Mouse (Mus musculus): ENCODE data around the gene Filip1. TPM values are rescaled to one million over a fixed set of nuclear protein-coding genes. Genes with fewer than 3 reads are reported as not detected.
"Not testable (repeated sequence)": the region's sequence is repeated elsewhere in the genome, so short reads cannot be mapped to it uniquely, and the experiment has no call there.

The Filip1 gene
- polyA plus RNA-seq (2012; ENCODE audit: insufficient read depth, low replicate concordance) = not detected in 2 replicates

DNA sequence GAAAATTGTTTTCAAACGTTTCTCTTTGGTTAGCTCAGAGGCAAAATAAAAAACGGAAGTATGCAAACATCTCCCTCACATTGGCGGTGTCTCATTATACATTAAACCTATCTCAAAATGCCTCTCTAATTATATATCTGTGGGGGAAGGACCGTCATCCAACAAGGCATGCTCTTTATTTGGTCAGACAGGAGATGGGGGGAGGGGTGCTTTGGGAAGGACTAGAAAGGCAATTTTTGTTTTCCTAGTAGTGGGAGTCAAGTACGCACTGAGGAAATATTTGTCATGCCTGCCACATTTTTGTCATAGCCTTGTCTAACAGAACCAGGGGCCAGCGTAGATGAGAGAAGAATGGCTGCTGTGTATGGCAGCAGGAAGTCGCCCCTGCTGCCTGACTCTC is at the start of gene Filip1:
Gene Filip1, minus strand, starts transcription at position 101 of the 400 bp plus-strand sequence.
- no peaks in the 10 kb centered on the region for H3K36me3 ChIP-seq (replicated peaks; ENCODE audit: low read length)
- peaks cover 5% of the 10 kb centered on the region; the same call in 1 of the 2 replicates for H3K4me1 ChIP-seq
- H3K4me3 ChIP-seq (replicated peaks) = no peak within 1 kb of the TSS
- H3K27me3 ChIP-seq (replicated peaks) = no peaks in the 10 kb centered on the region
- peaks cover 7% of the 10 kb centered on the region for H3K9me3 ChIP-seq
- no peak for TF ChIP-seq GATA1 (IDR thresholded peaks at IDR 0.05; ENCODE audit: borderline replicate concordance, low read length)
- TF ChIP-seq FLI1 (IDR thresholded peaks at IDR 0.05; ENCODE audit: low read length) = no peak

DNA sequence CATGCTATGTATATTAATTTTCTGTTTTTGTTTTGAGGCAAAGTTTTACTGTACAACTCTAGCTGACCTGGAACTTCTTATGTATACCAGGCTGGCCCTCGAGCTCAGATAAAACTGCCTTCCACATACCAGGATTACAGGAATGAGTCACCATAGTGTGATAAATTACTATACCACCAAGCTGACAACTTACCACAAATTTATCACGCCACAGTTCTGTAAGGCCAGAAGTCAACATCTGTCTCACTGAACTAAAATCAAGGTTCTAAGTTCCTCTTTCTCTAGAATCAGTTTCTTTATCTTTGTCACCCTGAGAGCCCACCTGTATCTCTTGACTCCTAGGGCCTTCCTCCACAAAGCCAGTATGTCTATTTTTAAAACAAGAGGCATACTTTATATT is 45.0 kb upstream of the Filip1 start:
- peaks cover 12% of the 10 kb centered on the region; the same call in 1 of the 2 replicates for H3K4me1 ChIP-seq
- no peaks in the 10 kb centered on the region for H3K36me3 ChIP-seq (replicated peaks; ENCODE audit: low read length)
- no peak overlapping the region for H3K4me3 ChIP-seq (replicated peaks)
- no peak for TF ChIP-seq FLI1 (IDR thresholded peaks at IDR 0.05; ENCODE audit: low read length)
- TF ChIP-seq GATA1 (IDR thresholded peaks at IDR 0.05; ENCODE audit: borderline replicate concordance, low read length) = no peak
- no peaks in the 10 kb centered on the region for H3K27me3 ChIP-seq (replicated peaks)
- peaks cover 12% of the 10 kb centered on the region for H3K9me3 ChIP-seq

GRCm38 (mm10) chr9:80052951-80053350 is 40.3 kb upstream of the Filip1 start:
- H3K9me3 ChIP-seq = peaks cover 12% of the 10 kb centered on the region
- no peaks in the 10 kb centered on the region for H3K36me3 ChIP-seq (replicated peaks; ENCODE audit: low read length)
- no peaks in the 10 kb centered on the region for H3K27me3 ChIP-seq (replicated peaks)
- peaks cover 7% of the 10 kb centered on the region; the same call in 1 of the 2 replicates for H3K4me1 ChIP-seq
- no peak overlapping the region for H3K4me3 ChIP-seq (replicated peaks)
- no peak for TF ChIP-seq GATA1 (IDR thresholded peaks at IDR 0.05; ENCODE audit: borderline replicate concordance, low read length)
- no peak for TF ChIP-seq FLI1 (IDR thresholded peaks at IDR 0.05; ENCODE audit: low read length)

GRCm38 (mm10) chr9:80049271-80049670 is 36.6 kb upstream of the Filip1 start:
- H3K9me3 ChIP-seq = peaks cover 11% of the 10 kb centered on the region
- not testable (repeated sequence) for H3K36me3 ChIP-seq (replicated peaks; ENCODE audit: low read length); H3K4me3 ChIP-seq (replicated peaks); H3K4me1 ChIP-seq; H3K27me3 ChIP-seq (replicated peaks)

DNA sequence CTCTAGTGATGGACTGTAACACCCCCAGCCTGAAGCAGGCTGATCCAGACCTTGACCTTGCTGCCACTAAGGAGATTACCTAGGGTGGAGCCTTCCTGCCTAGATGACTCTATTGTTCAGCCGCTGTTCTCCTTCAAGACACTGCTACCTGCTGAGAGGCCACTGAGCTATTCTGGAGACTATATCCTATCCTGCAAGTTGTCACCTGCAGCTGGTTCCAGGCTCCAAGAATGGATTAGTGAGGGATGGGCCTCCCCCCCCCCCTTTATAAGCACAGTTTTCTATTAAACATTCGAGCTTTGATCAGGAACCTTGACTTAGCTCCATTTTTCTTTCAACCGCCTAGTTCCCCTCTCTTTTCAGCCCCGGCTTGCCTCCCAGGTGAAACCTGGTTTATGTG is 31.6 kb upstream of the Filip1 start:
- H3K9me3 ChIP-seq; H3K4me3 ChIP-seq (replicated peaks); H3K27me3 ChIP-seq (replicated peaks); H3K36me3 ChIP-seq (replicated peaks; ENCODE audit: low read length); H3K4me1 ChIP-seq: not testable (repeated sequence)

DNA sequence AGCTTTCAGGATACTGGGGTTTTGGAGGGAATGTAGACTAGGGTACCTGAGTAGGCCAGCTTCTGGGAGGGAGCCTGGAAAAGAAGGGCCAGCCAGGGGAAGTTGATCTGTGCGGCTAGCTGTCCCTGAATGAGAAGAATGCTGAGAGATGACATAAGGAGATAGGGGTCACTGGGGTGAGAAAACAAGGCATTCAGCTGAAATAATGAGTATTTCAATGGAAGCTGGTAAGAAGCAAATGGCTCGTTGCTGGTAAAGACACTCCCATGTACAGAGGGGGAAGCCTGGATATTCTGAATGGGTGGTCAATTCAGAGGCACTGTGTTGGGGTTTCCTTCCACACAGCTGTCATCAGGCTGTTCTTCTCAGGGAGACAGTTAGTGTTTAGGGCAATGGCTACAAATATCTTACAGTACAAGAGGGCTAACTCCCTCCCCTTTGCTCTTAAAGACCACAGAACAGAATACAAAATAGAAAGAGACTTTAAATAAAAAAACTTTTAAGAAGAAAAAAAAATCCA is 26.7 kb upstream of the Filip1 start:
- Histone ChIP-seq H3K27me3 (replicated peaks) (no peaks in the 10 kb centered on the region), H3K36me3 (replicated peaks; ENCODE audit: low read length) (no peaks in the 10 kb centered on the region), H3K9me3 (peaks cover 13% of the 10 kb centered on the region), H3K4me1 (peaks cover 4% of the 10 kb centered on the region; the same call in 1 of the 2 replicates), H3K4me3 (replicated peaks) (no peak overlapping the region)
- no peak for TF ChIP-seq FLI1 (IDR thresholded peaks at IDR 0.05; ENCODE audit: low read length)
- TF ChIP-seq GATA1 (IDR thresholded peaks at IDR 0.05; ENCODE audit: borderline replicate concordance, low read length) = no peak

DNA sequence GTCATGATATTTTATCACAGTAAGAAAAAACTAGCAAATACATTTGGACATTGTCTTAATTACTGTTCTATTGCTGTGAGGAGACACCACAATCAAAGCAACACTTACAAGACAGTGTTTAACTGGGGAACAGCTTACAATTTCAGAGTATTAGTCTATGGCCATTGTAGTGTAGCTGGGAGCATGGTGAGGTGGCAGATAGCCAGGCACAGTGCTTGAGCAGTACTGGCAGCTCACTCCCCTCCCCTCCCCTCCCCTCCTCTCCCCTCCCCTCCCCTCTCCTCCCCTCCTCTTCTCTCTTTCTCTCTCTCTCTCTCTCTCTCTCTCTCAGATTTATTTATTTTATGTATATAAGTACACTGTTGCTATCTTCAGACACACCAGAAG is 25.3 kb upstream of the Filip1 start:
- no peaks in the 10 kb centered on the region for H3K36me3 ChIP-seq (replicated peaks; ENCODE audit: low read length)
- TF ChIP-seq GATA1 (IDR thresholded peaks at IDR 0.05; ENCODE audit: borderline replicate concordance, low read length) = no peak
- peaks cover 4% of the 10 kb centered on the region; the same call in 1 of the 2 replicates for H3K4me1 ChIP-seq
- peaks cover 6% of the 10 kb centered on the region; the same call in 1 of the 2 replicates for H3K9me3 ChIP-seq
- no peaks in the 10 kb centered on the region for H3K27me3 ChIP-seq (replicated peaks)
- no peak overlapping the region for H3K4me3 ChIP-seq (replicated peaks)

DNA sequence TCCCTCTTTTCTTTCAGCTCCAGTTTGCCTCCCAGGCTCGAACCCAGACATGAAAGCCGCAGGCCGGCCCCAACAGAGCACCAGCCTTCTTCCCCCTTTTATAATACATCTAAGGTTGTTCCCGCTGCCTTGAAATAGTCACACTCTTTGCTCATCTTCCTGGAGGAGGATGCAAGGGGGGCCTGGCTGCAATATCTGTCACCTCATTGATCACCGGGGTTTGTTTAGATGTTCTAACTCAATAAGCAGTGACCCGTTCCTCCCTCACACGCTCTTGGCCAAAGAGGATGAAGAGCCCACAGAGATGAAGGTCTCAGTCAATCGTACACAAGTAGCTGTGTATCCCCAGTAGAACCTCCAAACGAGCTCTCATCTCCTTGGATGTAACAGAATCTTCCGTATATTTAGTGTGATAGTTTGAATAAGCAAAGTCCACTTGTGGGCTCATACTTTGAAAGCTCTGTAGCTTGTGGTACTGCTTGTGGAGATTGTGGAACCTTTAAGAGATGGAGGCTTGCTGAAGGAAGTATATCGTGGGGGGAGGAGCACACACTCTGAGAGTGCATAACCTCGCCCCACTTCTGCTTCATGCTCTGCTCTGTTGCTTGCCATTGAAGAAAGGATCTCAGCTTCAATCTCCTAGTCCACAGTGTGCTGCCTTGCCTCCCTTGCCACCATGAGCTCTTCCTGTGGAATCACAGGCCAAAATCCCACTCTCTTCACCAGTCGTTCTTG is 24.8 kb upstream of the Filip1 start:
- H3K27me3 ChIP-seq (replicated peaks) = no peaks in the 10 kb centered on the region
- H3K4me3 ChIP-seq (replicated peaks) = no peak overlapping the region
- H3K36me3 ChIP-seq (replicated peaks; ENCODE audit: low read length) = no peaks in the 10 kb centered on the region
- TF ChIP-seq GATA1 (IDR thresholded peaks at IDR 0.05; ENCODE audit: borderline replicate concordance, low read length) (no peak), FLI1 (IDR thresholded peaks at IDR 0.05; ENCODE audit: low read length) (no peak)
- H3K9me3 ChIP-seq = peaks cover 6% of the 10 kb centered on the region
- peaks cover 4% of the 10 kb centered on the region; the same call in 1 of the 2 replicates for H3K4me1 ChIP-seq

- no peak for TF ChIP-seq GATA1 (IDR thresholded peaks at IDR 0.05; ENCODE audit: borderline replicate concordance, low read length)
- no peaks in the 10 kb centered on the region for H3K27me3 ChIP-seq (replicated peaks)
- peaks cover 15% of the 10 kb centered on the region for H3K9me3 ChIP-seq
- H3K4me1 ChIP-seq = peaks cover 36% of the 10 kb centered on the region
- H3K36me3 ChIP-seq (replicated peaks; ENCODE audit: low read length) = no peaks in the 10 kb centered on the region
- H3K4me3 ChIP-seq (replicated peaks) = no peak overlapping the region
Observed at GRCm38 (mm10) chr9:80026581-80027021, 13.9 kb upstream of the Filip1 start.

DNA sequence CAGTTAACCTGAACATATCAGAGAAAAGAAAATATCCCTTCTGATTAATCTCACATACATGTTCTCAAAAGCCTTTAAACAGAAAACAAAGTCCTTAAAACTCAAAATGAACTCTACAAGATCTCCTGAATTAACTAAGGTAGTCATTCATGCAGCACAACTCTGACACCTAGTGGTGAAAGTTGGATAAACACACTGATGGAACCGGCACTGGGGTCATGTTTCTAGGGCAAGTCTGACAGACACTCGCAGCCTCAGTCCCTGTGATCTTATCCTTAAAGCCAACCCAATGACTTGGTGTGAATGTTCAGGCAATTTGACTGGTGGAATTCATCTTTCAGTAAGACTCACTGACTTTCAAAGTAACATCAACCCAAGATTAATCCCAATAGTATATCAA is 13.4 kb upstream of the Filip1 start:
- Histone ChIP-seq H3K36me3 (replicated peaks; ENCODE audit: low read length) (no peaks in the 10 kb centered on the region), H3K4me1 (peaks cover 41% of the 10 kb centered on the region), H3K9me3 (peaks cover 12% of the 10 kb centered on the region), H3K27me3 (replicated peaks) (no peaks in the 10 kb centered on the region), H3K4me3 (replicated peaks) (no peak overlapping the region)
- TF ChIP-seq FLI1 (IDR thresholded peaks at IDR 0.05; ENCODE audit: low read length) = no peak
- TF ChIP-seq GATA1 (IDR thresholded peaks at IDR 0.05; ENCODE audit: borderline replicate concordance, low read length) = no peak

GRCm38 (mm10) chr9:80025347-80025746 is 12.7 kb upstream of the Filip1 start:
- not testable (repeated sequence) for H3K27me3 ChIP-seq (replicated peaks); H3K36me3 ChIP-seq (replicated peaks; ENCODE audit: low read length); H3K4me3 ChIP-seq (replicated peaks)
- H3K4me1 ChIP-seq = peaks cover 44% of the 10 kb centered on the region
- peaks cover 12% of the 10 kb centered on the region for H3K9me3 ChIP-seq
